Mouse (Mus musculus) liver, embryonic 12.5 days (tissue): ENCODE measurements around the gene Lmbr1l. TPM values are rescaled to one million over a fixed set of nuclear protein-coding genes. Genes with fewer than 3 reads are reported as not detected.
"Not testable (repeated sequence)": the region's sequence is repeated elsewhere in the genome, so short reads cannot be mapped to it uniquely, and the experiment has no call there.

Experiments
- ATAC-seq: fragments of 200-750 bp; cut with Nextera tagmentation; 2 replicates; pipeline ENCODE4 v1.8.0; 2017; ENCODE audit warnings: moderate number of reproducible peaks, mild to moderate bottlenecking, moderate library complexity
- H3K27ac ChIP-seq: fragments of 300-500 bp; sonication (generic); 2 replicates; pipeline ENCODE4 v1.5.1; 2016; ENCODE audit warnings: mild to moderate bottlenecking
- H3K27me3 ChIP-seq: fragments of 300-500 bp; sonication (generic); replicated peaks from 2 replicates; pipeline ENCODE4 v1.6.1; 2016; ENCODE audit warnings: mild to moderate bottlenecking, moderate library complexity
- H3K36me3 ChIP-seq: fragments of 300-500 bp; sonication (generic); 2 replicates; pipeline ENCODE4 v1.6.1; 2016; ENCODE audit warnings: mild to moderate bottlenecking, moderate library complexity
- H3K4me1 ChIP-seq: fragments of 300-500 bp; sonication (generic); 2 replicates; pipeline ENCODE4 v1.6.1; 2016
- H3K4me2 ChIP-seq: fragments of 300-500 bp; sonication (generic); 2 replicates; pipeline ENCODE4 v1.6.1; 2016; ENCODE audit warnings: mild to moderate bottlenecking, moderate library complexity
- H3K4me3 ChIP-seq: fragments of 300-500 bp; sonication (generic); 2 replicates; pipeline ENCODE4 v1.5.1; 2016; ENCODE audit warnings: mild to moderate bottlenecking, moderate library complexity
- H3K9ac ChIP-seq: fragments of 300-500 bp; sonication (generic); 2 replicates; pipeline ENCODE4 v1.6.1; 2016; ENCODE audit warnings: mild to moderate bottlenecking, moderate library complexity
- H3K9me3 ChIP-seq: fragments of 300-500 bp; sonication (generic); replicated peaks from 2 replicates; pipeline ENCODE4 v1.6.1; 2016; ENCODE audit warnings: mild to moderate bottlenecking, moderate library complexity
- WGBS: fragments of 180-500 bp; shearing (Covaris S2); methylation state at CpG from one replicate; pipeline ENCODE4 v1.1.7; 2016; ENCODE audit not compliant: insufficient replicate concordance; 5-methylcytosine and 5-hydroxymethylcytosine counted together
- polyA plus RNA-seq: library from polyadenylated mRNA; unstranded; fragments of >200 nt; fragmentation: Nextera tagmentation; extraction: Ambion mirVana; gene quantifications from 2 replicates; pipeline ENCODE4 v1.2.1, GENCODE M21; 2016

Gene Lmbr1l
- polyA plus RNA-seq, 1 experiment from 2014 or later, result 4.6 TPM

DNA sequence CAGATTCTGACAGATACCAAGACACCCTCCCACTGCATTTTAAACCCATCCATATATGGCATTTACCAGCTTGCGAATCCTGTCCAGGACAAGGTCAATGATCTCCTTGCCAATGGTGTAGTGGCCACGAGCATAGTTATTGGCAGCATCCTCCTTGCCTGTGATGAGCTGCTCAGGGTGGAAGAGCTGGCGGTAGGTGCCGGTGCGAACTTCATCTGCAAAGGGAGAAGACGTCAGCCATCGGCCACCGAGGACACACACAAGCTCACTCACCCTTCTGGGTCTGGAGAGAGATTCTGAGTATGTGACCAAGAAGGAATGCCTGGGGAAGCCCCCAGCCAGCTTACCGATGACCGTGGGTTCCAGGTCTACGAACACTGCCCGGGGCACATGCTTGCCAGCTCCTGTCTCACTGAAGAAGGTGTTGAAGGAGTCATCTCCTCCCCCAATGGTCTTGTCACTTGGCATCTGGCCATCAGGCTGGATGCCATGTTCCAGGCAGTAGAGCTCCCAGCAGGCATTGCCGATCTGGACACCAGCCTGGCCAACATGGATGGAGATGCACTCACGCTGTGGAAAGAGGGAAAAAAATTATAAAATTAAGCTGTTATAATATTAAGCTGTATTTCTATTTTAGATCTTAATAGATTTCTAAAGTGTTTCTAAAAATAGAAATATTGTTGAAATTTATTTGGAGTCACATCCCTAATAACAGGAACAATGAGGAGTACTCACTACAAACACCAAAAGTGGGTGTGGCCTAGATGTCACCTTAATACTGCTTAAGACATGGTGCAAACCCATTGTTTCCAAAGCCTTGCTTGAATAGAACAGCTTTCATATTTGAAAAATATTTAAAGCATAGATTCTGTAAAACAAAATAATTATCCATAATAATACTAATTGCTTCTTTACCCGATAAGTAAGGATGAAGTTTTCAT lies 33.4 kb upstream of the Lmbr1l start:
- H3K27ac ChIP-seq, H3K36me3 ChIP-seq, H3K9me3 ChIP-seq, ATAC-seq: not testable (repeated sequence)
- H3K27me3 ChIP-seq, result peaks cover 19% of the 10 kb centered on the region
- peak overlapping the region; percentile 29 for H3K4me3 ChIP-seq
- 0 out of 2 replicates have a peak overlapping the region, but pooled peaks have one; percentile 48 for H3K9ac ChIP-seq
- peaks cover 25% of the 10 kb centered on the region for H3K4me1 ChIP-seq
- peak overlapping the region; percentile 86 for H3K4me2 ChIP-seq
- WGBS, result 82% methylated on average over 11 of the region's 15 CpGs

DNA sequence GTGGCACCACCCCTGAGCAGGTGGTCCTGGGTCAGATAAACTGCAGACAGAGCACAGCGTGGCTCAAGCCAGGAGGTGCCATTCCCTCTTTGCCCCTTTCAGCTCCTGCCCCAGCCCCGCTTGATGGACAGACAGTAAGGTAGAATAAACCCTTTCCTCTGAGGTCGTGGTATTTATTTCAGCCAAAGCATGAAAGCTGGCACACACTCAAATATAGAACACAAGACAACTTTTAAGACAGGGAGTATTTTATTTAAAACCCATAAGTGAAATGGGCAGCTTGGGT lies 31.5 kb upstream of the Lmbr1l start:
- Histone ChIP-seq H3K9me3 (no peaks in the 10 kb centered on the region), H3K4me3 (no peak overlapping the region), H3K27me3 (peaks cover 13% of the 10 kb centered on the region), H3K27ac (no peak overlapping the region), H3K4me2 (no peak overlapping the region), H3K9ac (no peak overlapping the region), H3K4me1 (peaks cover 22% of the 10 kb centered on the region), H3K36me3 (peaks cover 3% of the 10 kb centered on the region; the same call in 1 of the 2 replicates)
- WGBS, result 62% methylated on average over 3 of the region's 3 CpGs
- no peak for ATAC-seq

DNA sequence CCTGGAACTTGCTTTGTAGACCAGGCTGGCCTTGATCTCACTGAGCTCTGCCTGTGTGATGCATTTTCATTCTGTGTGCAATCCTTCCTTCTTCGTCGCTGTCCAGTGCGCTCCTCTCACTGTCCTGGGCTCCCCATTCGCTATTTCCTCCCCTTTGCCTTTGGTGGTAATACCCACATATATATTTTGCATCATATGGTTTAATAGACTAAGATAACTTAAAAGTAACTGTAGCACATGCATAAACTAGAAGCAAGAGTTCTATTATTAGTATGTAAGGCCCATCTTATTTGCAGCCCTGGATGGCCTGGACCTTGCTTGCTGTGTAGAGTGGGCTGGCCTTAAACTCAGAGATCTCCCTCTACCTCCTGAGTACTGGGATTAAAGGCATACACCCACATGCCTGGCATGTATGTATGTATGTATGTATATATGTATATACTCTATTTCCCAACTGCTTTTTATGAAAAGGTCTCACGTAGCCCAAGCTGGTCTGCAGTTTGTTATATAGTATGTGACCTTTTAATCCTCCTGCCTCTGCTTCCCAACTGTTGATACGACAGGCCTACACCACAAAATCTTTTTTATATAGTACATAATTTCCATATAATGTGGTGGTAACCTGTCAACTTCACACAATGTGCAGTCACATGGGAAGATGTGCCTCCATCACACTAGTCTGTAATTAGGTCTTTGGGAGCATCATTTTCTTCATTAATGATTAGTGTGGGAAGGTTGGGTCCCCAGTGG lies 31.0 kb upstream of the Lmbr1l start:
- no peak overlapping the region for H3K4me3 ChIP-seq
- peaks cover 19% of the 10 kb centered on the region for H3K4me1 ChIP-seq
- no peaks in the 10 kb centered on the region for H3K9me3 ChIP-seq
- H3K27me3 ChIP-seq, result peaks cover 9% of the 10 kb centered on the region
- 81% methylated on average over 6 of the region's 6 CpGs for WGBS
- no peak overlapping the region for H3K9ac ChIP-seq
- no peak for ATAC-seq
- peaks cover 3% of the 10 kb centered on the region; the same call in 1 of the 2 replicates for H3K36me3 ChIP-seq
- H3K27ac ChIP-seq, result no peak overlapping the region
- H3K4me2 ChIP-seq, result no peak overlapping the region

DNA sequence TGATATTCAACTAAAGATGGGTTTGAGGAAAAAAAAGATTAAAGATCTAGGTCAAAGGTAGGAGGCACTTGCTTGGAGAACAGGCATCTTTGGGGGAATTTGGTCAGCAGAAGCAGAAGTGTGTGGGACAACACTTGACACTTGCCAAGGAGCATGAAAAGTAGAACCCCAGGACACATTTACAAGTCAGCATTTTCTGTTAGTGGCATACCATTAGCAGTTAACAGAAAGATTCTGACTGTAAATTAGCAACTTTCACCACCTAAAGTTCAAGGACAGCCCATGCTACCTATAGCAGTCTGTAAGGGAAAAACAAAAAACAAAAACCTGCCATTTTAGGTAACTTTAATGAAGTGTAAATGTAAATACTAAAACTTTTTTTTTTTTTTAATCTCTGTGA lies 30.4 kb upstream of the Lmbr1l start:
- Histone ChIP-seq H3K27ac (no peak overlapping the region), H3K9ac (no peak overlapping the region)

DNA sequence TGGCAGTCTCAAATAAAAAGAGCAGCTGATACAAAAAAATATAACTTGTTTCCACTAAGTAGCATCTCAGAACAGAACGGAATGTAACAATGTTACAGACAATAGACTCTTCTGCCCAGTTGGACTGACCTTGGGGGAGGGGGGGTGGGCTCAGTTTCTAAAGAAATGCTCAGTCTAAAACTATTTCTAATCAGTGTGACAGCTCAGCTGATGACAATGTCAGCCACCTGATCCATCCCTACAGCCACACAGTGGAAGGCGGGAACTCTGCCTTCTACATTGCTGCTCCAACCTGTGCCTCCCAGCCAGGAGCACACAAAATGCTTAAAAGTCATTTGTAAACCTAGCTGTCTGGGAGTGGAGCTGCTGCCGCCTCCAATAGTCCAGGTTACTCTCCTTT lies 29.9 kb upstream of the Lmbr1l start:
- no peak overlapping the region for H3K4me3 ChIP-seq
- no peak overlapping the region for H3K4me2 ChIP-seq
- no peaks in the 10 kb centered on the region for H3K27me3 ChIP-seq
- peaks cover 3% of the 10 kb centered on the region; the same call in 1 of the 2 replicates for H3K36me3 ChIP-seq
- H3K9me3 ChIP-seq, result no peaks in the 10 kb centered on the region
- no peak for ATAC-seq
- no peak overlapping the region for H3K9ac ChIP-seq
- peaks cover 10% of the 10 kb centered on the region for H3K4me1 ChIP-seq
- no peak overlapping the region for H3K27ac ChIP-seq
- WGBS, result 54% methylated on average over 3 of the region's 3 CpGs

More for the DNA sequence above, 30.4 kb upstream of the Lmbr1l start:
- ATAC-seq, result no peak
- Histone ChIP-seq H3K27me3 (peaks cover 3% of the 10 kb centered on the region), H3K4me2 (no peak overlapping the region), H3K4me3 (no peak overlapping the region), H3K4me1 (peaks cover 13% of the 10 kb centered on the region), H3K9me3 (no peaks in the 10 kb centered on the region), H3K36me3 (peaks cover 3% of the 10 kb centered on the region; the same call in 1 of the 2 replicates)

DNA sequence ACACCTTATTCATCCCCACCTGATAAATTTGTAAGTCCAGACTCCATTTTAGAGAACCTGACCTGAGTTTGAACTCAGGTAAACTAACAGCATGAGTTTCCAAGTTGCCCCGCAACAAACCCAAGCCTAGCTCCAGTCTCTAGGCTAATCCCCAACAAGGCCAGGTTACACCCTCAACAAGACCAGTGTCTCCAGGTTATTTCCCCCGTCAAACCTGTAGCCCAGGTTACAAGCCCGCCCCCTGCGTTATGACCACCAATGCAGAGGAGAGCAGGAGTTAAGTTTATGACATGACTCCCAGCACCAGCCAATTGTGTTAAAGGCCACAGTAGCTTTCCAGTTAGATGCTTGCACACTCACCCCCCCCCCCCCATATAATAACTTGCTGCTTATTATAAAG lies 25.1 kb upstream of the Lmbr1l start:
- ATAC-seq, result no peak
- 77% methylated on average over 4 of the region's 4 CpGs for WGBS

DNA sequence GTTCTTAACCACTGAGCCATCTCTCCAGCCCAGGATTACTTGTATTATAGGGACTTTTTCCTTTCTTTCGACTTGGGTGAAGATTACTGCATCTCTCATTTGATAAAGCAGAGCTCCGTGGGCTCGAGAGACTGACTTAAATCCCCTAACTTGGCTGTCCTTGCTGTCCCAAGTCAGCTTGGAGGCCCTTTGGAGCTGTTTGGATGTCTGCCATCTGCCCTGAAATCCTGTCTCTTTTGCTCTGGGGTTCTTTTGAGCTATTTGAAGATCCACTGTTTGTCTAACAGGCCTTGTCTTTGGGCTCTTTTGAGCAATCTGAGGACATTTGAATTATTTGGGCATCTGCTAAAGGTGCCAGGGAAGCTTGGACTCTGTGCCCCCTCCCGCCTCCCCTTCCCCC lies 24.1 kb upstream of the Lmbr1l start:
- Histone ChIP-seq H3K9me3 (no peaks in the 10 kb centered on the region), H3K27me3 (no peaks in the 10 kb centered on the region), H3K9ac (no peak overlapping the region), H3K36me3 (no peaks in the 10 kb centered on the region), H3K4me3 (no peak overlapping the region), H3K4me1 (peaks cover 7% of the 10 kb centered on the region), H3K4me2 (no peak overlapping the region), H3K27ac (no peak overlapping the region)
- ATAC-seq, result no peak
- WGBS, result 78% methylated on average over 4 of the region's 4 CpGs

More for the DNA sequence above, 25.1 kb upstream of the Lmbr1l start:
- Histone ChIP-seq H3K36me3 (no peaks in the 10 kb centered on the region), H3K4me3 (no peak overlapping the region), H3K4me1 (peaks cover 5% of the 10 kb centered on the region), H3K9me3 (no peaks in the 10 kb centered on the region), H3K9ac (no peak overlapping the region), H3K27me3 (no peaks in the 10 kb centered on the region), H3K4me2 (no peak overlapping the region), H3K27ac (no peak overlapping the region)

DNA sequence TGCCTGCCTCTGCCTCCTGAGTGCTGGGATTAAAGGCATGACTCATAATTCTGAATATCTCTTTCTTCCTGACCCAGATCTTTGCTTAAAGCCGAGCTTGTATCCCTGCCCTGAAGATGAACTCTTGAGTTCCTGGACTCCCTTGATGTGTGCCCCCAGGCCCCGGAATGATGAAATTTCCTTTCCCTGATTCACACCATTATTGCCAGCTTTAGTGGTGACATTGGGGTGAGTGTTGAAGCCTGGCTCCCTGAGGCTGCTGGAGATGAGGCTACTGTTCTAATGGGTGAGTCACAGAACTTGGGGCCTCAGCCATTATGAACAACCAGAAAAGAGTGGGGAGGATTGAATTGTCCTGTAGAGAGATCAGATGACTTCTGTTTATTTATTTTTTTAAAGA lies 23.5 kb upstream of the Lmbr1l start:
- H3K4me1 ChIP-seq, result peaks cover 11% of the 10 kb centered on the region
- no peak overlapping the region for H3K9ac ChIP-seq
- H3K4me2 ChIP-seq, result no peak overlapping the region
- no peak for ATAC-seq
- no peak overlapping the region for H3K4me3 ChIP-seq
- H3K27me3 ChIP-seq, result no peaks in the 10 kb centered on the region
- 64% methylated on average over 2 of the region's 2 CpGs for WGBS
- H3K9me3 ChIP-seq, result no peaks in the 10 kb centered on the region
- no peaks in the 10 kb centered on the region for H3K36me3 ChIP-seq
- no peak overlapping the region for H3K27ac ChIP-seq

DNA sequence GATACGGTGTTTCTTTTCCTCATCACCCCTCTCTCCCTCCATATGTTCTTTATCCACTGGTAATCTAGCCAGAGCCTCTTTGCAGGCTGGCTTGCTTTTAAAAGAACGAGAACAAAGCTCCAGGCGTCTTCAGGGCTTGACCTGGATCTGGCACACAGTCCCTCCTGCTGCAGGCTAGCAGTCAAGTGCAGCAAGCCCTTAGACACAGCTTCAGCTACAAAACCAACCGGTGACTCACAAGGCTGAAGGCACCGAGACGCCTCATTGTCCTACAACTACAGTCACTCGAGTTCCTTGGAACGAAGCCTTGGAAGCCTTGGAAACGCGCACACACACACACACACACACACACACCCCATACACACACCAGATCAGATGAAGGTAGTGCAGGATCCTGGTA lies 22.8 kb upstream of the Lmbr1l start:
- WGBS, result 77% methylated on average over 10 of the region's 10 CpGs
- H3K36me3 ChIP-seq, result no peaks in the 10 kb centered on the region
- no peak for ATAC-seq
- H3K4me1 ChIP-seq, result peaks cover 17% of the 10 kb centered on the region
- no peak overlapping the region for H3K27ac ChIP-seq
- no peaks in the 10 kb centered on the region for H3K9me3 ChIP-seq
- no peak overlapping the region for H3K9ac ChIP-seq
- H3K4me3 ChIP-seq, result no peak overlapping the region
- no peaks in the 10 kb centered on the region for H3K27me3 ChIP-seq
- H3K4me2 ChIP-seq, result no peak overlapping the region

DNA sequence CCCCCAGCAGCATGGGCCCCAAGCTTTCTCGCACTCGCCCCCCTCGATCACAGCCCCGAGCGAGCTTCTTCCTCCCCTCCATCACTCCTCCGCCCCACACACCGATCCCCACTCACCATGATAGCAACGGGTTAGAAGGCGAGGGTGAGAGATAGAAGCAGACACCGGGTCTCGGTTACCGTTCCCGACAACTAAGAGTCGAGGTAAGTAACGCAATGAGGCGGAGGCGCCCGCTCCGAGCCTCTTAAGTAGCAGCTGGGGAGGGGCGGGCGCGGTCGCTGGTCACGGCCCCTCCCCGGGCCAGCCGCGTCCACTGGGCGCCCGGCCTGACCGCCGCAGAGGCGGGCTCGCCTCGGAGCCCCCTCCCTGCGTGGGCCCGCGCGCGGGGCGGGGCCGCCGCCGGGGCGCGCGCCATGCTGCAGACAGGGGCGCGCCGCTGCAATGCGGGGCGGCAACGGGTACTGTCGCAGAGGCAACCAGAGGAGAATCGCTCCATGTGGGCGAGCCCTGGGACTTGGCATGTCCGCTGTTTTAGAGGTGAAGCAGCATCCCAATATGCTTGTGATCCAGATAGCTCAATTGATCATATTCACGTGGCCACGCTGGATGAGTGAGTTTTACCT lies 16.3 kb upstream of the Lmbr1l start, which contains the start of gene Tuba1b:
Gene Tuba1b (minus strand): TSS at position 349 of the 623 bp plus-strand sequence.
- Histone ChIP-seq H3K4me1 (peaks cover 39% of the 10 kb centered on the region), H3K9me3 (no peaks in the 10 kb centered on the region), H3K27me3 (no peaks in the 10 kb centered on the region), H3K27ac (peak within 1 kb of the TSS; percentile 96), H3K4me2 (peak within 1 kb of the TSS; percentile 92), H3K36me3 (peaks cover 25% of the 10 kb centered on the region), H3K4me3 (peak within 1 kb of the TSS; percentile 76), H3K9ac (peak within 1 kb of the TSS; percentile 89)
- WGBS, result under 1% methylated on average over 56 of the region's 58 CpGs
- ATAC-seq, result peak; percentile 94

DNA sequence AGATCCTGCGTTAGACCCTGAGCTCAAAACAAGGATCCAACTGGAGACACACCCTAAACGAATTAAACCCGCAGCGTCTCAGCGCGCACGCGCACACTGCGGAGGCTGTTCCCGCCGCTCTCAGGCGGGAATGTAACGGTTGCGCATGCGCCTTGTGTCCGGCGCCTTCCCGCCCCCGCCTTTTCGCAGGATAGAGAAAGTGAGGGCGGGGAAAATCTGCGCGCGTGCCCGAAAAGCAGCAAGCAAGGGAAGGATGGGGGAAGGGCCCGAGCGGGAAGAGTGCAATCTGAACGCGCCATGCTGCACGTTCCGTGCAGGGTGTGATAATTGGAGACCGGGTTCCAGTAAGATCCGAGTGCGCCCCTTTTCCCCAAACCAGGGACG lies 15.8 kb upstream of the Lmbr1l start:
- peak overlapping the region; percentile 76 for H3K4me3 ChIP-seq
- peak overlapping the region; percentile 96 for H3K27ac ChIP-seq
- ATAC-seq, result peak; percentile 72
- H3K36me3 ChIP-seq, result peaks cover 25% of the 10 kb centered on the region
- no peaks in the 10 kb centered on the region for H3K27me3 ChIP-seq
- peak overlapping the region; percentile 92 for H3K4me2 ChIP-seq
- H3K9ac ChIP-seq, result peak overlapping the region; percentile 89
- no peaks in the 10 kb centered on the region for H3K9me3 ChIP-seq
- H3K4me1 ChIP-seq, result peaks cover 43% of the 10 kb centered on the region
- WGBS, result under 1% methylated on average over 35 of the region's 35 CpGs
